Mouse (Mus musculus) CD4-positive, CD25-positive, alpha-beta regulatory T cell (primary cell): ENCODE measurements around the gene Gm13941. TPM values are rescaled to one million over a fixed set of nuclear protein-coding genes. Genes with fewer than 3 reads are reported as not detected.

Experiments
- polyA plus RNA-seq: library from polyadenylated mRNA; unstranded; fragments of 100-300 nt; shearing (Covaris generic); gene quantifications from one replicate; pipeline ENCODE4 v1.2.1, GENCODE M21; 2017

The Gm13941 gene
- not detected for polyA plus RNA-seq

DNA sequence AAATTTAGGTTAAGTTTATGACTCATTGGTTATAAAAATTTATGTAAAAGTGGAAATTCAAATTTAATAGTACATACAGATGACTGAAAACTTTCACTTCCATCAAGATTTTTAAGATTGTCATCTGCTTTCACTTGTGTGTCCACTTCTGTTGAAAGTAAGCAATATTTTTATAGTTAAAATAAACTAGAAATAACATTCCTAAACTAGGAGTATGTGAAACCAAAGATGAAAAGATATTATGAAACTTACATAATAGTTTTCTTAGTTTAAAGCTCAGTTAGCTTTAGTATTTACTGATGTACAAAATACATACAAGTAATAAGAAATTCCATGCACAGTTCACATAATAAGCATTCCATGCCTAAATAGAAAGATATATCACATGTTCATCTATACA is at the start of gene Gm13941:
Gene Gm13941 (minus strand): TSS at position 101 of the 400 bp plus-strand sequence.

DNA sequence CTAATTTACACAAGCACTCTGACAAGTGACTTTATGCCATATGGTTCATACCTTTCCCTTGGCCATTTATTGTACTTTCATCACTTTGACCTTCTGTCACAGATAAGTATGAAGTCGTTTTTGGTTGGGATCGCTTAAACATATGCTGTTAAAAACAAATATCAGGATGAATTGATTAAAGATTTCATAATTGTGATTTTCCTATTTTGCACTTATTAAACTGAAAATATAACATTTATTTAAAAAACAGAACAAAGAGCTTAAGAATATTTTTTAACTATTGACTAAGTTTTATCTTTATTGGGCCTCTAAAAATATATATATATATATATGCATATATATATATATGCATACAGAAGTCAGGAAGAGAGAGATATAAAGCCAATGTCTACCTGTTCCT is 47.1 kb upstream of the Gm13941 start, which contains the start of gene Gm15130:
Gene Gm15130 (minus strand): TSS at position 101 of the 400 bp plus-strand sequence.

Other genes starting within 250 kb of the Gm13941 start
- 0.02 TPM for gene Ano3, start 155.1 kb downstream of the Gm13941 start, polyA plus RNA-seq
- gene Gm15130, start 47.0 kb upstream of the Gm13941 start, polyA plus RNA-seq = not detected
- not detected for gene 4930430A15Rik, start 123.6 kb upstream of the Gm13941 start, polyA plus RNA-seq
- gene Olfr1275, start 129.3 kb upstream of the Gm13941 start, polyA plus RNA-seq = not detected
- not detected for gene Olfr1276, start 148.5 kb upstream of the Gm13941 start, polyA plus RNA-seq
- gene Olfr1277, start 168.1 kb upstream of the Gm13941 start, polyA plus RNA-seq = not detected
- gene Olfr1278, start 184.2 kb upstream of the Gm13941 start, polyA plus RNA-seq = not detected
- gene Olfr1279, start 194.7 kb upstream of the Gm13941 start, polyA plus RNA-seq = not detected
- gene Olfr1280, start 208.0 kb upstream of the Gm13941 start, polyA plus RNA-seq = not detected
- gene Olfr1281, start 220.5 kb upstream of the Gm13941 start, polyA plus RNA-seq = not detected
- gene Olfr1282, start 230.1 kb upstream of the Gm13941 start, polyA plus RNA-seq = not detected